Mouse (Mus musculus) lung, postnatal 0 days (tissue): ENCODE measurements at regions not wholly inside any gene's neighbourhood (a gene's known extent, or its start where the extent isn't known, plus 50 kb on each side); places are given as distances from the start of the nearest gene placed in this dataset.

ENCODE experiments used
- ATAC-seq: fragments of 200-750 bp; cut with Nextera tagmentation; 2 replicates; pipeline ENCODE4 v1.8.0; 2017; ENCODE audit warnings: moderate library complexity
- DNase-seq: peaks from one replicate; pipeline ENCODE4 v3.0.0-alpha.2; 2016; ENCODE audit warnings: low spot score
- H3K27ac ChIP-seq: fragments of 300-500 bp; sonication (generic); 2 replicates; pipeline ENCODE4 v1.5.1; 2014; ENCODE audit warnings: antibody characterized with exemption, mild to moderate bottlenecking, low read length, mixed read lengths
- H3K27me3 ChIP-seq: fragments of 300-500 bp; sonication (generic); replicated peaks from 2 replicates; pipeline ENCODE4 v1.6.1; 2014; ENCODE audit warnings: low read length, mixed read lengths; ENCODE audit not compliant: insufficient read depth
- H3K36me3 ChIP-seq: fragments of 300-500 bp; sonication (generic); 2 replicates; pipeline ENCODE4 v1.6.1; 2014; ENCODE audit warnings: low read length, mixed read lengths; ENCODE audit not compliant: insufficient read depth
- H3K4me1 ChIP-seq: fragments of 300-500 bp; sonication (generic); 2 replicates; pipeline ENCODE4 v1.6.1; 2014; ENCODE audit warnings: antibody characterized with exemption, low read depth, low read length, mixed read lengths; ENCODE audit not compliant: insufficient read depth
- H3K4me2 ChIP-seq: fragments of 300-500 bp; sonication (generic); replicated peaks from 2 replicates; pipeline ENCODE4 v1.6.1; 2014; ENCODE audit warnings: low read depth, mild to moderate bottlenecking, low read length, moderate library complexity, mixed read lengths
- H3K4me3 ChIP-seq: fragments of 300-500 bp; sonication (generic); 2 replicates; pipeline ENCODE4 v1.5.1; 2014; ENCODE audit warnings: low read depth, low read length
- H3K9ac ChIP-seq: fragments of 300-500 bp; sonication (generic); replicated peaks from 2 replicates; pipeline ENCODE4 v1.6.1; 2014; ENCODE audit warnings: low read depth, mild to moderate bottlenecking
- H3K9me3 ChIP-seq: fragments of 300-500 bp; sonication (generic); 2 replicates; pipeline ENCODE4 v1.6.1; 2016; ENCODE audit warnings: low read length, mixed read lengths
- CTCF ChIP-seq: IDR thresholded peaks from 2 replicates; pipeline ENCODE4 v1.5.1; 2016; ENCODE audit warnings: antibody characterized with exemption, mild to moderate bottlenecking
- EP300 ChIP-seq: IDR thresholded peaks from 2 replicates; pipeline ENCODE4 v1.6.1; 2016; ENCODE audit warnings: antibody characterized with exemption, mild to moderate bottlenecking, control low read depth
- WGBS: fragments of 180-500 bp; shearing (Covaris S2); extraction: QIAGEN DNeasy Blood & Tissue Kit; methylation state at CpG from one replicate; pipeline ENCODE4 v1.1.7; 2014; 5-methylcytosine and 5-hydroxymethylcytosine counted together

- no peaks in the 10 kb centered on the region for H3K4me1 ChIP-seq
- no peak overlapping the region for H3K4me2 ChIP-seq
- DNase-seq (no peak), ATAC-seq (no peak)
- H3K27me3 ChIP-seq, result no peaks in the 10 kb centered on the region
- 48% methylated on average over 2 of the region's 2 CpGs for WGBS
- no peaks in the 10 kb centered on the region for H3K9me3 ChIP-seq
- no peaks in the 10 kb centered on the region for H3K36me3 ChIP-seq
- no peak overlapping the region for H3K4me3 ChIP-seq
- H3K27ac ChIP-seq, result no peak overlapping the region
- H3K9ac ChIP-seq, result no peak overlapping the region
- TF ChIP-seq CTCF (no peak), EP300 (no peak)
Measured at GRCm38 (mm10) chr10:68606848-68607247, 65.2 kb upstream of the Cabcoco1 start.

GRCm38 (mm10) chr10:68611906-68612305 is 70.2 kb upstream of the Cabcoco1 start:
- ATAC-seq (no peak), DNase-seq (no peak)
- WGBS, result 83% methylated on average over 9 of the region's 9 CpGs
- no peaks in the 10 kb centered on the region for H3K27me3 ChIP-seq
- no peaks in the 10 kb centered on the region for H3K36me3 ChIP-seq
- no peak overlapping the region for H3K4me3 ChIP-seq
- no peak overlapping the region for H3K27ac ChIP-seq
- H3K4me1 ChIP-seq, result no peaks in the 10 kb centered on the region
- no peak overlapping the region for H3K9ac ChIP-seq
- H3K9me3 ChIP-seq, result no peaks in the 10 kb centered on the region
- H3K4me2 ChIP-seq, result no peak overlapping the region
- peak; percentile 62 for TF ChIP-seq CTCF
- no peak for TF ChIP-seq EP300

GRCm38 (mm10) chr10:68612727-68613126 is 71.0 kb upstream of the Cabcoco1 start:
- Histone ChIP-seq H3K4me3 (no peak overlapping the region), H3K27ac (no peak overlapping the region), H3K27me3 (no peaks in the 10 kb centered on the region), H3K36me3 (no peaks in the 10 kb centered on the region), H3K9ac (no peak overlapping the region), H3K9me3 (no peaks in the 10 kb centered on the region), H3K4me2 (no peak overlapping the region), H3K4me1 (no peaks in the 10 kb centered on the region)
- WGBS, result 52% methylated on average over 3 of the region's 3 CpGs
- ATAC-seq, result no peak
- TF ChIP-seq CTCF, result no peak
- TF ChIP-seq EP300, result no peak
- DNase-seq, result no peak

GRCm38 (mm10) chr10:68623786-68624185 is 82.1 kb upstream of the Cabcoco1 start:
- Histone ChIP-seq H3K4me3 (no peak overlapping the region), H3K36me3 (no peaks in the 10 kb centered on the region), H3K9ac (no peak overlapping the region), H3K27me3 (no peaks in the 10 kb centered on the region), H3K27ac (no peak overlapping the region), H3K4me1 (no peaks in the 10 kb centered on the region; the same call in 1 of the 2 replicates), H3K4me2 (no peak overlapping the region), H3K9me3 (no peaks in the 10 kb centered on the region)
- no peak for ATAC-seq
- 93% methylated on average over 5 of the region's 5 CpGs for WGBS
- DNase-seq, result no peak
- no peak for TF ChIP-seq EP300
- no peak for TF ChIP-seq CTCF

GRCm38 (mm10) chr10:68625329-68625728 is 83.6 kb upstream of the Cabcoco1 start:
- H3K9ac ChIP-seq, result no peak overlapping the region
- no peak overlapping the region for H3K4me2 ChIP-seq
- 14% methylated on average over 5 of the region's 5 CpGs for WGBS
- no peaks in the 10 kb centered on the region for H3K36me3 ChIP-seq
- peak; percentile 44 for DNase-seq
- peak; percentile 83 for ATAC-seq
- no peaks in the 10 kb centered on the region; the same call in 1 of the 2 replicates for H3K4me1 ChIP-seq
- H3K27me3 ChIP-seq, result no peaks in the 10 kb centered on the region
- H3K27ac ChIP-seq, result no peak overlapping the region
- no peak overlapping the region for H3K4me3 ChIP-seq
- peak; percentile 76 for TF ChIP-seq EP300
- no peak for TF ChIP-seq CTCF
- no peaks in the 10 kb centered on the region for H3K9me3 ChIP-seq

GRCm38 (mm10) chr10:68625752-68626151 is 84.1 kb upstream of the Cabcoco1 start:
- Histone ChIP-seq H3K27me3 (no peaks in the 10 kb centered on the region), H3K4me2 (no peak overlapping the region), H3K4me3 (no peak overlapping the region), H3K27ac (no peak overlapping the region), H3K36me3 (no peaks in the 10 kb centered on the region), H3K9me3 (no peaks in the 10 kb centered on the region), H3K4me1 (no peaks in the 10 kb centered on the region; the same call in 1 of the 2 replicates), H3K9ac (no peak overlapping the region)
- 26% methylated on average over 2 of the region's 2 CpGs for WGBS
- DNase-seq (peak; percentile 17), ATAC-seq (no peak)
- TF ChIP-seq CTCF, result peak; percentile 56
- no peak for TF ChIP-seq EP300

- DNase-seq, result no peak
- no peaks in the 10 kb centered on the region for H3K9me3 ChIP-seq
- H3K4me1 ChIP-seq, result no peaks in the 10 kb centered on the region; the same call in 1 of the 2 replicates
Measured at GRCm38 (mm10) chr10:68629486-68629885, 87.8 kb upstream of the Cabcoco1 start.

More at GRCm38 (mm10) chr10:68629486-68629885, 87.8 kb upstream of the Cabcoco1 start:
- no peak for ATAC-seq
- Histone ChIP-seq H3K9ac (no peak overlapping the region), H3K36me3 (no peaks in the 10 kb centered on the region), H3K27me3 (no peaks in the 10 kb centered on the region), H3K4me3 (no peak overlapping the region), H3K4me2 (no peak overlapping the region), H3K27ac (no peak overlapping the region)
- 72% methylated on average over 2 of the region's 2 CpGs for whole genome bisulfite sequencing
- no peak for TF ChIP-seq EP300
- no peak for TF ChIP-seq CTCF
